ENCODE assay signal across 8 mouse cellular contexts in genomic region chr12:86946862-86947574, GRCm38 (mm10). TPM values are rescaled to one million over a fixed set of nuclear protein-coding genes. Genes with fewer than 3 reads are reported as not detected.
DNase-seq lines count a peak whose midpoint lies in the region; ATAC-seq and TF ChIP-seq lines count a peak whose summit lies in the region.

TSS of gene Cipc (plus strand) at chr12:86947043.

- H3K36me3 ChIP-seq in MEL (ENCODE audit: control insufficient read depth in 1 of 2, insufficient read depth in 2 of 2, low read length in 2 of 2) = peaks cover 0 to 30% of the 10 kb centered on the region in 2 experiments; a peak in 3 of 4 replicates
- no peaks in the 10 kb centered on the region for H3K36me3 ChIP-seq in forebrain, postnatal 0 days (ENCODE audit: insufficient read depth)
- no peaks in the 10 kb centered on the region for H3K36me3 ChIP-seq in lung, embryonic 15.5 days

- under 1% methylated on average over 64 of the region's 64 CpGs for WGBS in cerebellum, adult 2 months
- WGBS in forebrain, postnatal 0 days = under 1% methylated on average over 63 of the region's 64 CpGs
- under 1% methylated on average over 64 of the region's 64 CpGs for WGBS in lung, embryonic 15.5 days

- TF ChIP-seq POLR2A in MEL (IDR thresholded peaks at IDR 0.05; ENCODE audit: control insufficient read depth in 1 of 2, insufficient read depth in 1 of 2, low read depth in 1 of 2, low read length in 2 of 2, poor library complexity in 1 of 2) = peak; percentile 82 to 92
- TF ChIP-seq POLR2A in cerebellum, adult 2 months (IDR thresholded peaks at IDR 0.05; ENCODE audit: borderline replicate concordance, insufficient read depth, low read length) = peak; percentile 81

- H3K4me2 ChIP-seq in forebrain, postnatal 0 days (ENCODE audit: low read depth) = peak within 1 kb of the TSS; percentile 78
- H3K4me2 ChIP-seq in lung, embryonic 15.5 days = peak within 1 kb of the TSS; percentile 74

- no peak for TF ChIP-seq CTCF in MEL (IDR thresholded peaks at IDR 0.05 in 2 of 3, conservative IDR thresholded peaks at IDR 0.05 in 1 of 3; ENCODE audit: control insufficient read depth in 1 of 3, insufficient read depth in 1 of 3, low read depth in 2 of 3, low read length in 3 of 3, poor library complexity in 1 of 3, severe bottlenecking in 1 of 3)
- TF ChIP-seq CTCF in cerebellum, adult 2 months (IDR thresholded peaks at IDR 0.05; ENCODE audit: borderline replicate concordance, insufficient read depth, low read depth, low read length) = no peak
- peak; percentile 28 for TF ChIP-seq CTCF in forebrain, postnatal 0 days (IDR thresholded peaks at IDR 0.05; ENCODE audit: low read depth)

- H3K4me3 ChIP-seq in MEL (ENCODE audit: control insufficient read depth in 1 of 2, insufficient read depth in 1 of 2, low read depth in 2 of 2, low read length in 2 of 2) = peak within 1 kb of the TSS; percentile 69 to 76
- H3K4me3 ChIP-seq in cerebellum, adult 2 months (replicated peaks; ENCODE audit: insufficient read depth, low read depth, low read length) = peak within 1 kb of the TSS; percentile 70
- H3K4me3 ChIP-seq in forebrain, postnatal 0 days (ENCODE audit: low read depth, low read length) = peak within 1 kb of the TSS; percentile 57
- H3K4me3 ChIP-seq in lung, embryonic 15.5 days = peak within 1 kb of the TSS; percentile 72

- peak; percentile 98 for ATAC-seq in forebrain, postnatal 0 days
- ATAC-seq in lung, embryonic 15.5 days (ENCODE audit: borderline replicate concordance, extremely low read depth, low FRiP score, low TSS enrichment) = peak; percentile 98

- peaks cover 0 to 2% of the 10 kb centered on the region in 2 experiments; a peak in 1 of 4 replicates for H3K27me3 ChIP-seq in MEL (ENCODE audit: control insufficient read depth in 1 of 2, insufficient read depth in 2 of 2, low read length in 2 of 2)
- H3K27me3 ChIP-seq in cerebellum, adult 2 months (ENCODE audit: control insufficient read depth, insufficient read depth, low read length) = no peaks in the 10 kb centered on the region
- no peaks in the 10 kb centered on the region for H3K27me3 ChIP-seq in forebrain, postnatal 0 days (ENCODE audit: insufficient read depth, low read length)
- no peaks in the 10 kb centered on the region for H3K27me3 ChIP-seq in lung, embryonic 15.5 days

- peak within 1 kb of the TSS; percentile 94 for H3K27ac ChIP-seq in MEL (ENCODE audit: control insufficient read depth, low read depth, low read length)
- peak within 1 kb of the TSS; percentile 95 for H3K27ac ChIP-seq in cerebellum, adult 2 months (ENCODE audit: insufficient read depth, low read length)
- H3K27ac ChIP-seq in forebrain, postnatal 0 days (ENCODE audit: low read depth, low read length) = peak within 1 kb of the TSS; percentile 98
- peak within 1 kb of the TSS; percentile 100 for H3K27ac ChIP-seq in lung, embryonic 15.5 days

- peak; percentile 99 for DNase-seq in MEL (ENCODE audit: low read depth, low spot score)
- DNase-seq in cerebellum, adult 2 months = peak; percentile 98 to 99
- peak; percentile 99 for DNase-seq in forebrain, postnatal 0 days
- DNase-seq in heart, postnatal 4 days = peak; percentile 98
- DNase-seq in layer of hippocampus, adult 8-10 months (ENCODE audit: low spot score in 2 of 2) = peak; percentile 99
- DNase-seq in ovary, adult 18-20 months (ENCODE audit: low spot score) = peak; percentile 99
- peak; percentile 97 for DNase-seq in thymus, postnatal 0 days (ENCODE audit: low spot score)

- TF ChIP-seq RAD21 in MEL (IDR thresholded peaks at IDR 0.05; ENCODE audit: low read depth, low read length) = no peak

- H3K4me1 ChIP-seq in MEL (ENCODE audit: control insufficient read depth in 1 of 2, insufficient read depth in 2 of 2, low read length in 2 of 2) = peaks cover 15 to 20% of the 10 kb centered on the region in 2 experiments
- H3K4me1 ChIP-seq in cerebellum, adult 2 months (ENCODE audit: control insufficient read depth, insufficient read depth, low read length) = peaks cover 15% of the 10 kb centered on the region; the same call in 1 of the 2 replicates
- H3K4me1 ChIP-seq in forebrain, postnatal 0 days (ENCODE audit: insufficient read depth) = peaks cover 33% of the 10 kb centered on the region
- H3K4me1 ChIP-seq in lung, embryonic 15.5 days = peaks cover 40% of the 10 kb centered on the region

- H3K9ac ChIP-seq in MEL (ENCODE audit: control insufficient read depth, low read depth, low read length, poor library complexity, severe bottlenecking) = peak within 1 kb of the TSS; percentile 85
- peak within 1 kb of the TSS; percentile 81 for H3K9ac ChIP-seq in forebrain, postnatal 0 days
- H3K9ac ChIP-seq in lung, embryonic 15.5 days = peak within 1 kb of the TSS; percentile 91

- peak in 1 of 2 experiments; percentile 42; a peak in 1 of 4 replicates for TF ChIP-seq EP300 in MEL (IDR thresholded peaks at IDR 0.05; ENCODE audit: low read depth in 1 of 2, low read length in 2 of 2)

- peaks cover 35% of the 10 kb centered on the region for H3K79me2 ChIP-seq in MEL (ENCODE audit: control insufficient read depth, insufficient read depth, low read length, poor library complexity)

- no peaks in the 10 kb centered on the region for H3K9me3 ChIP-seq in MEL (replicated peaks; ENCODE audit: insufficient read depth, low read length)
- no peaks in the 10 kb centered on the region for H3K9me3 ChIP-seq in forebrain, postnatal 0 days (ENCODE audit: low read length)
- no peaks in the 10 kb centered on the region for H3K9me3 ChIP-seq in lung, embryonic 15.5 days

TF ChIP-seq in MEL, 35 proteins besides CTCF, POLR2A, EP300 and RAD21 (continues in another document):
- TF ChIP-seq JUND (IDR thresholded peaks at IDR 0.05; ENCODE audit: low read depth, low read length) = no peak
- peak; percentile 72; the same call in 1 of the 2 replicates for TF ChIP-seq MAZ (IDR thresholded peaks at IDR 0.05; ENCODE audit: low read depth, low read length)
- TF ChIP-seq POLR2AphosphoS5 (IDR thresholded peaks at IDR 0.05; ENCODE audit: borderline replicate concordance, low read depth, low read length) = no peak
- TF ChIP-seq USF2 (IDR thresholded peaks at IDR 0.05; ENCODE audit: borderline replicate concordance in 1 of 2, insufficient read depth in 1 of 2, low read depth in 1 of 2, low read length in 2 of 2) = peak; percentile 64 to 94; a peak in 3 of 4 replicates
- peak; percentile 66; the same call in 1 of the 2 replicates for TF ChIP-seq GABPA (IDR thresholded peaks at IDR 0.05; ENCODE audit: low read depth, low read length)
- TF ChIP-seq CHD1 (IDR thresholded peaks at IDR 0.05; ENCODE audit: low read depth, low read length) = no peak
- 0 out of 2 replicates have a peak, but pooled peaks have one; percentile 65 for TF ChIP-seq UBTF (IDR thresholded peaks at IDR 0.05; ENCODE audit: borderline replicate concordance, insufficient read depth, low read depth, low read length)
- no peak for TF ChIP-seq MYB (IDR thresholded peaks at IDR 0.05; ENCODE audit: low read depth, low read length)
- peak; percentile 30; the same call in 1 of the 2 replicates for TF ChIP-seq POLR2AphosphoS2 (IDR thresholded peaks at IDR 0.05; ENCODE audit: low read length)
- TF ChIP-seq HCFC1 (IDR thresholded peaks at IDR 0.05; ENCODE audit: low read depth, low read length) = peak; percentile 94
- 0 out of 2 replicates have a peak, but pooled peaks have one; percentile 61 for TF ChIP-seq ELF1 (IDR thresholded peaks at IDR 0.05; ENCODE audit: low read depth, low read length)
- TF ChIP-seq TCF12 (IDR thresholded peaks at IDR 0.05; ENCODE audit: low read depth, low read length) = peak; percentile 85
- TF ChIP-seq SIN3A (IDR thresholded peaks at IDR 0.05; ENCODE audit: low read length) = peak; percentile 93
- TF ChIP-seq SMC3 (IDR thresholded peaks at IDR 0.05; ENCODE audit: low read depth, low read length) = no peak
- peak; percentile 92 for TF ChIP-seq MXI1 (IDR thresholded peaks at IDR 0.05; ENCODE audit: low read depth, low read length)
- no peak for TF ChIP-seq MAFK (IDR thresholded peaks at IDR 0.05; ENCODE audit: borderline replicate concordance, low read depth, low read length)
- TF ChIP-seq ZC3H11A (IDR thresholded peaks at IDR 0.05; ENCODE audit: low read depth, low read length) = no peak
- TF ChIP-seq TAL1 (IDR thresholded peaks at IDR 0.05; ENCODE audit: low read length) = no peak
- no peak for TF ChIP-seq MEF2A (IDR thresholded peaks at IDR 0.05; ENCODE audit: extremely low read depth, insufficient replicate concordance, low read depth, low read length, poor library complexity, severe bottlenecking)
- TF ChIP-seq ZNF384 (IDR thresholded peaks at IDR 0.05; ENCODE audit: low read depth, low read length) = no peak
- TF ChIP-seq NRF1 (IDR thresholded peaks at IDR 0.05; ENCODE audit: insufficient read depth, low read depth, low read length, poor library complexity, severe bottlenecking) = peak; percentile 96
- TF ChIP-seq USF1 (IDR thresholded peaks at IDR 0.05; ENCODE audit: low read depth, low read length) = peak; percentile 100
- TF ChIP-seq NELFE (IDR thresholded peaks at IDR 0.05; ENCODE audit: low read depth, low read length) = peak; percentile 67
- TF ChIP-seq CHD2 (IDR thresholded peaks at IDR 0.05; ENCODE audit: low read length) = no peak
- peak; percentile 24; the same call in 1 of the 2 replicates for TF ChIP-seq BHLHE40 (IDR thresholded peaks at IDR 0.05; ENCODE audit: borderline replicate concordance, low read depth, low read length)
- no peak for TF ChIP-seq ZKSCAN1 (IDR thresholded peaks at IDR 0.05; ENCODE audit: low read depth, low read length)
- TF ChIP-seq E2F4 (IDR thresholded peaks at IDR 0.05; ENCODE audit: borderline replicate concordance, low read depth, low read length) = peak; percentile 62; the same call in 1 of the 2 replicates
- peak; percentile 86 for TF ChIP-seq MYC (IDR thresholded peaks at IDR 0.05; ENCODE audit: low read depth, low read length)
- no peak for TF ChIP-seq RCOR1 (IDR thresholded peaks at IDR 0.05; ENCODE audit: low read depth, low read length)
- TF ChIP-seq GATA1 (IDR thresholded peaks at IDR 0.05; ENCODE audit: low read depth, low read length) = no peak

RNA-seq across cellular contexts. Expression of gene Cipc, which starts in this region (rescaled TPM):
- 22.5 and 24.8 TPM in 2 replicates for total RNA-seq in MEL (2012; rRNA removed)
- polyA plus RNA-seq in MEL (2012; ENCODE audit: insufficient read depth in 1 of 2, insufficient read length in 2 of 2, low read depth in 1 of 2, low replicate concordance in 2 of 2, missing spikeins in 1 of 2) = 10 to 100 TPM; 27.5 to 98.1 TPM
- 122 and 127 TPM in 2 replicates for polyA plus RNA-seq in cerebellum, adult 2 months (2012; rRNA removed)
- total RNA-seq in forebrain, postnatal 0 days (2014; rRNA removed) = 53.1 and 62.9 TPM in 2 replicates
- 28.4 and 38.1 TPM in 2 replicates for polyA plus RNA-seq in forebrain, postnatal 0 days (2015; fragmentation: Nextera tagmentation; extraction: Ambion mirVana)
- total RNA-seq in heart, postnatal 4 days (2021) = 10 to 100 TPM; 34.1 to 39.3 TPM
- 10 to 100 TPM; 70.7 to 89.0 (median 86.1) TPM for total RNA-seq in layer of hippocampus, adult 8-10 months (2022)
- polyA plus RNA-seq in lung, embryonic 15.5 days (2015; fragmentation: Nextera tagmentation; extraction: Ambion mirVana) = 18.0 and 19.2 TPM in 2 replicates
- polyA plus RNA-seq in thymus, postnatal 0 days (2015; fragmentation: Nextera tagmentation; extraction: Ambion mirVana) = 18.8 and 20.1 TPM in 2 replicates

Comparison
In these comparisons a context has a peak if more than half of its experiments do, and no peak if none do; other contexts are left out.
1. Peak in every context shown above with its lines: DNase-seq, ATAC-seq, H3K4me3 ChIP-seq and H3K27ac ChIP-seq.